Mouse (Mus musculus): ENCODE results near the gene A830018L16Rik. TPM values are rescaled to one million over a fixed set of nuclear protein-coding genes. Genes with fewer than 3 reads are reported as not detected.

Gene A830018L16Rik
- total and polyA plus RNA-seq, 2 experiments from 2014 or later, result 0.12 TPM; not detected in 1

DNA sequence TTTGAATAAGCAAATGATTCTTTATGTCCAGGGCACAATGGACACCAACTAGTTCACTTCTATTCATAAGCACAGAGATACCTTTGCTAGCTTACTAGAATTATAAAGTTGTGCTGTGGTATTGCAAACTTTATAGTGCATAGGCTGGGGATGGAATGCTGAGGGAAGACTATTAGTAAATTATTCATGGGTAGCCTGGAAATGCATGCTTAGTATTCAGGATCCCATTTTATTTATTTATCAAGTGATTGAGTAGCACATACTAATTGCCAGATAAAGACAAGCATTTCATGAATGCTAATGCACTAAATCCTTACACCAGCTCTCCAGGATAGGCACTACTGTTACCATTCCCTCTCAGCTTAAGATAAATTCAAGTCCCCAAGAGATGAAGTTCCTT, 8.4 kb upstream of the A830018L16Rik start:
- Histone ChIP-seq H3K27ac (ENCODE audit: low read depth) (no peak overlapping the region), H3K36me3 (replicated peaks; ENCODE audit: control insufficient read depth, insufficient read depth, low read length) (no peaks in the 10 kb centered on the region), H3K4me3 (ENCODE audit: low read depth, low read length) (no peak overlapping the region), H3K9ac (replicated peaks; ENCODE audit: low read depth, low read length) (no peak overlapping the region), H3K4me1 (ENCODE audit: control insufficient read depth, insufficient read depth) (no peaks in the 10 kb centered on the region), H3K4me2 (ENCODE audit: low read depth, low read length) (no peak overlapping the region), H3K9me3 (replicated peaks; ENCODE audit: control insufficient read depth, low read length) (no peaks in the 10 kb centered on the region), H3K27me3 (ENCODE audit: control insufficient read depth, insufficient read depth, low read length) (no peaks in the 10 kb centered on the region)
- DNase-seq (ENCODE audit: low spot score) (no peak), ATAC-seq (ENCODE audit: insufficient read depth, low read depth) (no peak)
- TF ChIP-seq CTCF (IDR thresholded peaks at IDR 0.05; ENCODE audit: low read depth) (no peak), EP300 (IDR thresholded peaks at IDR 0.05; ENCODE audit: low read depth) (no peak)

DNA sequence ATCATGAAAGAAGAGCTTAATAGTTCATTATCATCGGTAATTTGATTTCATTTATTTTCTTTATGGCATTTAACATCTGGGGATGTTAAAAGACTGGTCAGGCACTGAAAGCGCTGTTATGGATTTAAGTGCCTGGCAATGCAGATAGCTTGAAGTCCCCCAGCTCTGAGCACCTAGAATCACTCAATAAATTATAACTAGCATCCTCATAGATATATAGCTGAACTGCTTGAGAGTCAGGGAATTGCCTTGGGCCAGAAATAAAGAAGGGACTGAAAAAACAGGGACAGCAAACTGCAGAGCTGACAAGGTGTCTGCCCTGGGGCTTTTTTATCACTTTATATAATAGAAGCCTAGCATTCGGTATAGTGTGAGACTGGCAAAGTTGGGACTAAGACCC, 7.9 kb upstream of the A830018L16Rik start:
- ATAC-seq (ENCODE audit: insufficient read depth, low read depth), result no peak

DNA sequence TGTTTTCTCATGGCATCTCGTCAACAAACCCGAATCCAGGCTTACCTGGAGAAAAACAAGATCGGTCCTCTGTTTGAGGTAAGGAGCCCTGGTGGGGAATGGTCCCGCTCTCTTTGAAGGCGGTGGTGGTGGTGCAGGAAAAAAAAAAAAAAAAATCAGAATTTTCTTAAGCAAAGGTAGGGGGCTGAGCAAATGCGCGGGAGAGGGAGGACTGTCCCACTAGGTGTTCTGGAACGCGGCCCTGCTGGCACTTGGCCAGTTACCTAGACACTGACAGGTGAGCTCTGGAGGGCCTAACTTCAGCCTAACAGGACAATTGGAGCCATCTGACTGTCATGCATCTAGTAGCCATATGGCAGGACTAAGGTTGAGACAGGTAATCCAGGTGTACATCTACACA, 655 bp downstream of the A830018L16Rik start:
- TF ChIP-seq EP300 (IDR thresholded peaks at IDR 0.05; ENCODE audit: low read depth), result no peak
- TF ChIP-seq CTCF (IDR thresholded peaks at IDR 0.05; ENCODE audit: low read depth), result no peak
- no peak for ATAC-seq (ENCODE audit: insufficient read depth, low read depth)
- no peaks in the 10 kb centered on the region for H3K9me3 ChIP-seq (replicated peaks; ENCODE audit: control insufficient read depth, low read length)
- H3K9ac ChIP-seq (replicated peaks; ENCODE audit: low read depth, low read length), result no peak overlapping the region
- H3K4me1 ChIP-seq (ENCODE audit: control insufficient read depth, insufficient read depth), result no peaks in the 10 kb centered on the region
- peak overlapping the region; percentile 46 for H3K4me3 ChIP-seq (ENCODE audit: low read depth, low read length)
- DNase-seq (ENCODE audit: low spot score), result no peak
- no peaks in the 10 kb centered on the region for H3K36me3 ChIP-seq (replicated peaks; ENCODE audit: control insufficient read depth, insufficient read depth, low read length)
- peak overlapping the region; percentile 76 for H3K4me2 ChIP-seq (ENCODE audit: low read depth, low read length)
- 3% methylated on average over 9 of the region's 9 CpGs for WGBS
- peaks cover 17% of the 10 kb centered on the region for H3K27me3 ChIP-seq (ENCODE audit: control insufficient read depth, insufficient read depth, low read length)
- H3K27ac ChIP-seq (ENCODE audit: low read depth), result no peak overlapping the region

More for the DNA sequence above, 7.9 kb upstream of the A830018L16Rik start:
- H3K9me3 ChIP-seq (replicated peaks; ENCODE audit: control insufficient read depth, low read length), result no peaks in the 10 kb centered on the region
- no peak overlapping the region for H3K4me2 ChIP-seq (ENCODE audit: low read depth, low read length)
- H3K9ac ChIP-seq (replicated peaks; ENCODE audit: low read depth, low read length), result no peak overlapping the region
- H3K4me3 ChIP-seq (ENCODE audit: low read depth, low read length), result no peak overlapping the region
- no peaks in the 10 kb centered on the region for H3K27me3 ChIP-seq (ENCODE audit: control insufficient read depth, insufficient read depth, low read length)
- 80% methylated on average over 3 of the region's 3 CpGs for WGBS
- no peak for DNase-seq (ENCODE audit: low spot score)
- H3K4me1 ChIP-seq (ENCODE audit: control insufficient read depth, insufficient read depth), result no peaks in the 10 kb centered on the region
- no peak overlapping the region for H3K27ac ChIP-seq (ENCODE audit: low read depth)
- TF ChIP-seq EP300 (IDR thresholded peaks at IDR 0.05; ENCODE audit: low read depth) (no peak), CTCF (IDR thresholded peaks at IDR 0.05; ENCODE audit: low read depth) (no peak)
- H3K36me3 ChIP-seq (replicated peaks; ENCODE audit: control insufficient read depth, insufficient read depth, low read length), result no peaks in the 10 kb centered on the region

DNA sequence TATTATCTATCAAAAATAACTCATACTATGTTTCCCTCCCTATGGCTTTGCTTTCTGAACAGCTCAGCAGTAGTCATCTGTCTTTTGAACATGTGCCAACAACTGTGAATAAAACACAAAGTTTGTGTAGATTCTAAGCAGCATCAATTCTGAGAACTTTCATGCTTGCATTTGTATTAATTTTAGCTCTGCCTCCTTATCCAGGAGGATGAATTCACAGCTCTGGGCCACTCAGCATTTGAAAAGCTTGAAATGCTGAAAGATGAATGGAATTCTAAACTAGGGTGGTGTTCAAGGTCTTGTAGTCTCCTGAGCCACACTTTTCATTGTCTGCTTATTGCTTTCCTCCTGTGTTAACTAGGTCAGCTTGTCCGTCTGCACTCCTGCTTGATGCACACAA, 13.4 kb downstream of the A830018L16Rik start:
- TF ChIP-seq EP300 (IDR thresholded peaks at IDR 0.05; ENCODE audit: low read depth) (no peak), CTCF (IDR thresholded peaks at IDR 0.05; ENCODE audit: low read depth) (no peak)
- no peak overlapping the region for H3K4me2 ChIP-seq (ENCODE audit: low read depth, low read length)
- DNase-seq (ENCODE audit: low spot score), result no peak
- H3K9ac ChIP-seq (replicated peaks; ENCODE audit: low read depth, low read length), result no peak overlapping the region
- H3K36me3 ChIP-seq (replicated peaks; ENCODE audit: control insufficient read depth, insufficient read depth, low read length), result no peaks in the 10 kb centered on the region
- 61% methylated on average over 1 of the region's 1 CpGs for WGBS
- no peaks in the 10 kb centered on the region for H3K9me3 ChIP-seq (replicated peaks; ENCODE audit: control insufficient read depth, low read length)
- no peaks in the 10 kb centered on the region for H3K27me3 ChIP-seq (ENCODE audit: control insufficient read depth, insufficient read depth, low read length)
- H3K4me1 ChIP-seq (ENCODE audit: control insufficient read depth, insufficient read depth), result no peaks in the 10 kb centered on the region
- H3K27ac ChIP-seq (ENCODE audit: low read depth), result no peak overlapping the region
- ATAC-seq (ENCODE audit: insufficient read depth, low read depth), result no peak
- H3K4me3 ChIP-seq (ENCODE audit: low read depth, low read length), result no peak overlapping the region

DNA sequence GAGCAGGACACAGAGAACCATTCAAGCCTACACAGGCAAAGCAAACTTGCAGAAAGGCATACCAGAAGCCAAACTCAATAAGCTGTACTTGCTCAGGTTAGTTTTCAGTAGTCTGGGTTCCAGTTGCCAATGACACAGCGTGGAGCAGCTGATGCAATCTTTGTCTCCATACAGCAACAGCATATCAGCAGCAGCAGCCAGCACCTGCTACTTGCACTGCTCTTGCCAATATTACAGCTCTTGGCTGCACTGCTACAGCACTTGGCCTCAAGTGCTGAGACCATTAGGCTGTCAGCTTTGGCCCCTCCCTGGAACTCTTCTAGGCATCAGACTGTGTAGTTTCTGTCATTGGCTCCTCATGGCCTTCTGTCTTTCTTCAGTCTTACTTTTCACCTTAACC, 44.4 kb downstream of the A830018L16Rik start:
- no peaks in the 10 kb centered on the region; the same call in 1 of the 2 replicates for H3K4me1 ChIP-seq (ENCODE audit: control insufficient read depth, insufficient read depth)
- no peak overlapping the region for H3K4me3 ChIP-seq (ENCODE audit: low read depth, low read length)
- H3K9ac ChIP-seq (replicated peaks; ENCODE audit: low read depth, low read length), result no peak overlapping the region
- no peaks in the 10 kb centered on the region for H3K36me3 ChIP-seq (replicated peaks; ENCODE audit: control insufficient read depth, insufficient read depth, low read length)
- peak; percentile 85 for ATAC-seq (ENCODE audit: insufficient read depth, low read depth)
- H3K27ac ChIP-seq (ENCODE audit: low read depth), result no peak overlapping the region
- H3K4me2 ChIP-seq (ENCODE audit: low read depth, low read length), result no peak overlapping the region
- TF ChIP-seq EP300 (IDR thresholded peaks at IDR 0.05; ENCODE audit: low read depth) (no peak), CTCF (IDR thresholded peaks at IDR 0.05; ENCODE audit: low read depth) (no peak)
- H3K27me3 ChIP-seq (ENCODE audit: control insufficient read depth, insufficient read depth, low read length), result no peaks in the 10 kb centered on the region
- H3K9me3 ChIP-seq (replicated peaks; ENCODE audit: control insufficient read depth, low read length), result no peaks in the 10 kb centered on the region
- peak; percentile 38 for DNase-seq (ENCODE audit: low spot score)
- 39% methylated on average over 1 of the region's 1 CpGs for WGBS

DNA sequence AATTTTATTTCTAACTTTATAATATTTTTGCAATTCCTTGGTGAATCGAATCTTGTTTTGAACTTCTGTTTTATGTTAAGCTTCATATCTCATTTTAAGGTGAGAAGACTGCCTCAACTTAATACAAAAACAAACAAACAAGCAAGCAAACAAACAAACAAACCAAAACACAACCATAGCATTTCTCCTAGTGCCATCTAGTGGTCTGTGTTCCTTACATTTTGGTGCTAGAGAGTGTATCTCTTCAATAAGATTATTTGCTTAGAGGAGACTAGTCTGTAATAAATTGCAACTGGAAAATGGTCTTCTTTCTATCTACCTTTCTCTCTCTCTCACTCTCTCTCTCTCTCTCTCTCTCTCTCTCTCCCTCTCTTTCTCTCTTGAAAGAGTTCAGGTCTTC, 52.4 kb downstream of the A830018L16Rik start:
- no peak for ATAC-seq (ENCODE audit: insufficient read depth, low read depth)
- no peaks in the 10 kb centered on the region for H3K9me3 ChIP-seq (replicated peaks; ENCODE audit: control insufficient read depth, low read length)
- TF ChIP-seq EP300 (IDR thresholded peaks at IDR 0.05; ENCODE audit: low read depth) (no peak), CTCF (IDR thresholded peaks at IDR 0.05; ENCODE audit: low read depth) (peak; percentile 41; the same call in 1 of the 2 replicates)

More for the DNA sequence above, 52.4 kb downstream of the A830018L16Rik start:
- H3K9ac ChIP-seq (replicated peaks; ENCODE audit: low read depth, low read length), result no peak overlapping the region
- H3K4me2 ChIP-seq (ENCODE audit: low read depth, low read length), result no peak overlapping the region
- no peaks in the 10 kb centered on the region for H3K4me1 ChIP-seq (ENCODE audit: control insufficient read depth, insufficient read depth)
- H3K27me3 ChIP-seq (ENCODE audit: control insufficient read depth, insufficient read depth, low read length), result no peaks in the 10 kb centered on the region
- DNase-seq (ENCODE audit: low spot score), result no peak
- WGBS, result 47% methylated on average over 1 of the region's 1 CpGs
- H3K4me3 ChIP-seq (ENCODE audit: low read depth, low read length), result no peak overlapping the region
- no peaks in the 10 kb centered on the region for H3K36me3 ChIP-seq (replicated peaks; ENCODE audit: control insufficient read depth, insufficient read depth, low read length)
- H3K27ac ChIP-seq (ENCODE audit: low read depth), result no peak overlapping the region

All from heart, postnatal 0 days (tissue).